Mouse (Mus musculus) telencephalon, adult 2 months (tissue): ENCODE results near the gene Adgrg6.

Source experiments
- DNase-seq: peaks from one replicate; pipeline ENCODE4 v3.0.0-alpha.2; 2011; ENCODE audit warnings: low read depth, low spot score

Adgrg6 gene

DNA sequence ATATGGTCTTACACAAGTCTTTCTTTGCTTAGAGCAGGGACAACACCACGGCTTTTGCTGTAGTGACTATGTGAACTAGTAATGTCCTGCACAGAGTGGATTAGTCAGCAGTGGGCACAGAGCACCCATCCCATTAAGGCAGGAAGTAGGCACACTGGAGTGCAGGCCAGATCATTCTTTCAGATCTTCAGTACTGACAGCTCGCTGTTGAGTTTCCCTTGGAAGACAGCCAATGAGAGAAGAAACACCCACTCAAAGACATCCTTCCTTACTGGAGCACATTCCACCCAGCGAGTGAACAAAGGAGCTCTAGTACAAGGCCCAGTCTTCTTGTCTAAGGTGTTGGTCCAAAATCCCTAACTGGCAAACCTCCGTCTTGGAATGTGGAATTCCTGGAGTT, 53.6 kb downstream of the Adgrg6 start:
- no peak for DNase-seq

- no peak for DNase-seq
These were observed 62.2 kb downstream of the Adgrg6 start for GRCm38 (mm10) chr10:14483257-14483656.

GRCm38 (mm10) chr10:14482483-14482882, 63.0 kb downstream of the Adgrg6 start:
- peak; percentile 36 for DNase-seq

GRCm38 (mm10) chr10:14480928-14481327, 64.5 kb downstream of the Adgrg6 start:
- peak; percentile 31 for DNase-seq

- DNase-seq: no peak
These were observed 69.1 kb downstream of the Adgrg6 start for GRCm38 (mm10) chr10:14476393-14476792.

GRCm38 (mm10) chr10:14475641-14476040, 69.8 kb downstream of the Adgrg6 start:
- no peak for DNase-seq

GRCm38 (mm10) chr10:14474541-14475305, 70.7 kb downstream of the Adgrg6 start:
- DNase-seq: no peak

DNA sequence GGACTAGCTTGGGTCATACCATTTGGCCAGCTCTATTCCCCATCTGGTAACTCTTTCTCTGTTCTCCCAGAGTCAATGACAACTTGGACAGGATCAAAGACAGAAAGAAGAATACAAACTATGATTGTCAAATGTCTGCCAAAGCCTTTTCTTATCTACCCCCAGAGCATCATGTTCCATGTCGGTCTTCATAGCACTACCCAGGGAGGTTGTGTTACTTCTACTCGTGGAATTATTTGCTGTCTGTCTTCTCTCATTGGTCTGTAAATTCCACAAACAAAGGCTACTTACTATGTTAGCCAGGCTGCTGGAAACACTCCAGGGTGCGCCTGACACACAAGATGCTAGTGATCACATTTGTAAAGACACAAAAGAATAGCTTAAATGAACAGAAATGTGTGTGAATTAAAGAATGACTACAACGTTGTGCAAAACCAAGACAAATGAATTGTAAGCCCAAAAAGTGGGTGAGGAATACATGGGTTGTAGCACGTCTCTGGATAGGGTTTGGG, 74.4 kb downstream of the Adgrg6 start:
- DNase-seq: no peak

DNA sequence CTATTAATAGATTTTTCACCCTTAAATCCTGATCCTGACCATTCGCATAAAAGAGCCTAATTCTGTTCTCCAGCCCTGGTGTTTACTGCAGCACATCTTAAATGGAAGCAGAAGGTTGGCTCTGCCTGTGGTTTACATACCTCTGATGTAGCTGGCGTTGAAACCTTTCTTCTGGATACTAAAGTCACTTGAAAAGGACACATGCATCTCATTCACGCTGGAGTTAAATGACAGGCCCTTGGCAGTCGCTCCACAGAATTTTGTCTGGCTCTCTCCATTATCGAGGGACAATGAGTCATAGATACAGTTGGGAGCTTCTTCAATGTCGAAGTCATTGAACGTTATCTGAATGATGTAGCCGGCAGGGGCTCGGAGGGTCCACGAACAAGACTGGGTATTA, 76.8 kb downstream of the Adgrg6 start:
- DNase-seq: no peak

DNA sequence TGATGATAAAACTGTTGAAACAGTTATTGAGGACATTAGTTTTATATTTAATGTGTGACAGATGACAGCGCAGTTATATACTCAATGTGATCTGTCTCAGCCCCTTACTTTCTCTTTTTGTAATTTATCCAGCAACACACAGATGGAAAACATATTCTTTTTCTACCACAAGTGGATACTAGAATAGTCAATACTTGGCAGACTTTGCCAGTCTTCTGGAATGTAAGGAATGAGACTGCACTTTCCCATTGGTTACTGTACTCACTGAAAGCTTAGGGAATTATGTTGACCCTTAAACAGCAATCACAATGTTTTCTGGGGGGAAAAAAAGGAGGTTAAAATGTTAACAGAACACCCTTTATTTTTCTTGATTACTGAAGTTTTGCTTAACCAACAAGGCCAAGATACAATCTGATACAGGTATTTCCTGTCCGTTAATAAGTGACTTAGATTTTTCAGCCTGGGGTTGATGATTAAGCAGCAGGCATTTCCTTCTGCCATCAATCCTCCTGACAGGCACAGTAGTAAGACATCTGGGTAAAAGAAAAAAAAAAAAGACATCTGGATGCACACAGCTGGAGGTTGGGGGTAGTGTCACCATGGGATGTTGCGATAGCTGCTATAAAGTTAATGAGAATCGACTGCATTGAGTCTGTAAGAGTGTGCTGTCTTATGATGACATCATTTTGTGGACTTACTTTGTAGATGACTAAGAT, 81.5 kb downstream of the Adgrg6 start:
- no peak for DNase-seq

DNA sequence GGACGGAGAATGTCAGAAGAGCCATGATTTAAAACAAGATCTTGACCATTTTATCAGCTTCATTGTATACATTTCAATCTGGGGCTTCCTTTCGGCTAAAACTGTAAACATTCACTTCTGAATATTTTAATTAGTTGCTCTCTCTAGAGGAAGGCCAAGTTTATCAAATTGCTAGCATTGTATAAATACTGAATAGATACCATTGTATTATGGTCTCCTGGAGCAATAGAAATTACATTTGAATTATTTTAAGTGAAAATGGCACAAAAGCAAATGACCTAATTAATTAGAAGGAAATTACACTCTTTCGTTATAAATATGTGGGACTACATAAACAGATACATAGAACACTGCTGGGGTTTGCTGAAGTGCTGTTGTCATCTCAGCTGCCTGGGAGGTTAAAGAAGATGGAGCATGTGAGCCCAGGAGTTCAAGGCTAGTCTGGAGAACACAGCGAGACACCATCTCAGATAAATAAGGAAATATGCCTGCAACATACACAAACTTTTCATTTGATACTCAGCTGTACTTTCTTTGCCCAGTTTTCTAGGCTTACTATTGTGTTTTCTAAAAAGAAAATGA, 84.4 kb downstream of the Adgrg6 start:
- DNase-seq: no peak

- no peak for DNase-seq
These were observed 85.1 kb downstream of the Adgrg6 start for GRCm38 (mm10) chr10:14460252-14460932.

GRCm38 (mm10) chr10:14459819-14460218, 85.6 kb downstream of the Adgrg6 start:
- no peak for DNase-seq

DNA sequence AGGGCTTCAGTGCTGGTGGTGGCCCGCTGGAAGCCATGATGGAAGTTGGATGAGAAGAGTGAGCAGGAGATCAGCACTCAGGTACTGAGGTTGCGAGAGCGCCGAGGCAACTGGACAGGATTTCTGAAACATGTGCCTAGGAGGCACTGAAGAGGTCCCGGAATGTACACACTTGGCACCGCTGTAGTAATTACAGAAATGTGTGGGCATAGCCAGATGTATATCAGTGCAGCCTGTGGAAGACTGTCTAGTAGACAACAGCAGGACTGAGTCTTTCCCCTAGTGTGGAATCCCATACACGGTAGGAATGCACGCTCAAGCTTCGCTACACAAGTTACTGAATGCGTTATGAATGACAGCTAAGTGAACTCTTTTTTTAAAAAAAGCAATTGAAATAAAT, 86.1 kb downstream of the Adgrg6 start:
- no peak for DNase-seq

DNA sequence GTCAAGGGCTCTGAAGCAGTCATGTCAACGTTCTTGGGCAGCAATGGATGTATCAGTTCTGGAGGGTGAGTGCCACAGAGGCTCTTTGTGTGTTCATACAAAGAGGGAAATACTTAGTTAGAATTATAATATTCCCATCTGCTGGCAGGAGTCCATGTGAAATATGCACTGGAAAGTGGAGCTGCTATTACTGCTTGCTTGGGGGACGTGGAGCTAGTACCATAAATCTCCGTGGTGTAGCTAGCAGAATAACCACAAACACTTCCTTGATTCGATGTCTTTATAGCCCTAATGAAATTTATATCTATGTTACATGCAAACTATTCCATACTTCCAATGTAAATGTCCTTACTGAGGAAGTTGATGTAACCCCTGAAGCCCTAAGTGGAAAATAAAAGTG, 91.0 kb downstream of the Adgrg6 start:
- no peak for DNase-seq

DNA sequence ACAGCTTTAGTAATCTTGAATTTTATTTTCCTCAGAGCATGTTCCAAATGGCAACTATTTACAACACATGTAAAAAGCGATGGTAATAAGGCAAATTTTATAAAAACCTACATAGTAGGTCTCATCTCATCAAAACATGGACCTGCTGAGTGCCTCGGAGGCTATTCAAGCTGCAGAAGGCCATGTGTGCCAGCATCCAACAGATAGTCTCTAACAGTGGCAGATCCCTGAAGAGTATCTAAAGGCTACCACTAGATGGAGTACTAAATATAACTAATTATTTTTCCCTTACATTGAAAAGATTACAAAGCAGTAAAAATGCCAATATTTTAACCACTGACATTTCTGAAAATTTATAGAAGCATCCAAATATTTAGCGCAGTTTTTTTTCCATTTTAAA, 93.6 kb downstream of the Adgrg6 start:
- peak; percentile 33 for DNase-seq

DNA sequence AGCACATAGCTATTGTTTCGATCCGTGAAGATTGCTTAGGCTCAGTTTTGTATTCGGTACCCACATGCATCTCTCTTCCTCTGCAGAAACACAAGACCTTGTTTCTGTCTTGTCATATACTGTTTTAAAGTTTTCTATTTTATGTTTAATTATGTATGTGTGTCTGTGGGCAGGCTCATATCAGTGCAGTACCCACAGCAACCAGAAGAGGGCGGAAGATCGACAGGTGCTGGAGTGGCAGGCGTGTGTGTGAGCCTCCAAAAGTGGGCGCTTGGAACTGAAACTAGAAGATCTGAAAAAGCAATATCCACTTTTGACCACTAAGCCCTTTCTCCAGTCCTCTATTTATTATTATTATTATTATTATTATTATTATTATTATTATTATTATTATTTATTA, 95.4 kb downstream of the Adgrg6 start:
- DNase-seq: no peak

- DNase-seq: no peak
These were observed 99.7 kb downstream of the Adgrg6 start for GRCm38 (mm10) chr10:14445590-14446291.

DNA sequence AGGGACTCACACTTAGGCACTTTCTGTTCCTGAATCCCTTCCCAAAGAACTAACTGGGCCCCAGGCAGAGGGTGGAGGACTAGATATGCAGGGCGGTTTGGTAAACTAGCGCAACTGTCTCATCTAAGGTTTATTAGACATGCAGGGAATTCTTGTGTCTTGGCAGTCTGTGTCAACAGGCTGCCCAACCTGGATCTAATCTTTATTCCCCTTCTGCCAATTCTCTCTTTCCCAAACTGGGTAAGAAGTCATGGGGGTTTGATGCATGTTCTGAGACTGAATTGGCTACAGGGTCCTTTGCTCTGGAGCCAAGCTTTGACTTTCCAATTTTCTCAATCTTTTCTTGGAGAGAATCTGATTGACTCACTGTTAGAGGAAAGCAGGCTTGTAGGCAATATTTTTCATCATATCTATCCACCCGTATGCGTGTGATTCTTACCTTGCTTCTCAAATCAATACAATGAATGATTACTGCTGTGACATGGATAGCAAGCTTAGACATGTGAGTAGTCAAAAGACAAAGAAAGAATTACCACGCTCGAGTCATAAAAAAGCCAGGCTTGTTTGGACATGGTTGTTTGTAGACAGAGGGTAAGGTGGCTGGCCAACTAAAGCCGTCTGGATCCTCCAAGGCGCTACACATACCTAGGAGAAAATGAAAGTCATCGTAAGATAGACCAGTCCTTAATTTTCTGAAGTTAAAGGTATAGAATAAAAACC, 104.4 kb downstream of the Adgrg6 start:
- DNase-seq: no peak

- peak; percentile 23 for DNase-seq
These were observed 141.4 kb downstream of the Adgrg6 start for GRCm38 (mm10) chr10:14404070-14404469.

DNA sequence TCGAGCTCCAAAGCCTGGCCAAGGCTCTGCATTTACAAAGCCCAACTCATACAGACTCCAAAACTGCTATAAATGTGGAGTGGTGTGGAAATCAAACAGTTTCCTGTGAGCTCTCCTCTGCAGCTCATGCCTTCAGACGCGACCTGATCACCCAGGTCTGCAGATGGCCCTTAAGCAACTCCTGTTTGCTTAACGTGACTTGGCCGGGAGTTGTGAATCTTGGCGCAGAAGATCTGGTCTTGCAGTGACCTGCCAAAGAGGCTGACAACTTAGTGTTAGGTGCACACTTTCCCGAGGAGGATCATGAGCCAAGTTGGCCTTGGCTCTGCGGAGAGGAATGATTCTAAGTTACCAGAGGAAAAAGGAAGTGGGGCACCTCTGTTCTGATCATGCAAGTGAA, 143.7 kb downstream of the Adgrg6 start:
- DNase-seq: no peak
